Mouse (Mus musculus): ENCODE results near the gene Enox1. TPM values are rescaled to one million over a fixed set of nuclear protein-coding genes. Genes with fewer than 3 reads are reported as not detected.

Gene Enox1
- polyA plus RNA-seq, 1 experiment, result 0.28 TPM

GRCm38 (mm10) chr14:77639586-77639985 is 483.0 kb downstream of the Enox1 start:
- 60% methylated on average over 2 of the region's 2 CpGs for WGBS
- Histone ChIP-seq H3K4me3 (replicated peaks; ENCODE audit: extremely low read depth, low read depth, low read length) (no peak overlapping the region), H3K4me1 (ENCODE audit: control insufficient read depth, insufficient read depth, low read length) (no peaks in the 10 kb centered on the region)
- TF ChIP-seq POLR2A (IDR thresholded peaks at IDR 0.05; ENCODE audit: borderline replicate concordance, extremely low read depth, low read depth, low read length) (no peak), CTCF (IDR thresholded peaks at IDR 0.05; ENCODE audit: insufficient read depth, low read length) (no peak)
- DNase-seq, result no peak

DNA sequence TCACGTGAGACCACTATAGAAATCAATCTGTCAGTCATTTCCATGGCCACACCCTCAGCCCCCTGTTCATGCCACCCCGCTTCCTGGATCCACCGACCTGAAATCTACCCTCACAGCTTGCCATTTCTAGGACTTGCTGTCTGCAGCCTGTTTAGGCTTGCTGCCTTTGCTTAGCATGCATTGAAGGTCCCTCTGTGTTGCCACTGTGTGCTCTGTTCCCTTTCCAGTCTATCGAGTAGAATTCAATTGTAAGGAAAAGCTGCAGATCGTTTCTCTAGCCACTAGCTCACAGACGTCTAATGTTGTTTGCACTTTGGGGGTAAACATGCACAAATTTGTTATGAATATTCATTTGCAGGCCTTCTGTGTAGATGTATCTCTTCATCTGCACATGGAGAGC is 485.8 kb downstream of the Enox1 start:
- DNase-seq, result no peak
- 82% methylated on average over 6 of the region's 6 CpGs for WGBS

DNA sequence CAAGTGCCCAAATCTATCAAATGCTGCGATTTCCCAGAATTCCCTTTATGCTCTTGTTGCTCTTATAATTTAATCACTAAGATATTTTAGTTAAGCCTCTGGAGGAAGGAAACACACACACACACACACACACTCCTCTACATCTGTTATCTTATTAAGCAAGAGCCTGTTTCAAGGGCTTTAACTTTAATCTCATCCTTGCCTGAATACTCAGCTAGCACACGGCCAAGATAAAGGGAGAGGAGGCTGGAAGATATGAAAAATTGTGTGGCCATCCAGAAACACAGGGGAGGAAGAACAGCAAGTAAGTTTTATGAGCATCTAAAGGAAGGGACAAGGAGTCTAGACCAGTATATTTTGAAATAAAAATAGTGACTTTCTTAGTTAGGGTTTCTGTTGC is 489.6 kb downstream of the Enox1 start:
- no peak for DNase-seq
- Histone ChIP-seq H3K4me3 (replicated peaks; ENCODE audit: extremely low read depth, low read depth, low read length) (no peak overlapping the region), H3K4me1 (ENCODE audit: control insufficient read depth, insufficient read depth, low read length) (no peaks in the 10 kb centered on the region)
- TF ChIP-seq CTCF (IDR thresholded peaks at IDR 0.05; ENCODE audit: insufficient read depth, low read length) (no peak), POLR2A (IDR thresholded peaks at IDR 0.05; ENCODE audit: borderline replicate concordance, extremely low read depth, low read depth, low read length) (no peak)
- WGBS, result 62% methylated on average over 2 of the region's 2 CpGs

More for the DNA sequence above, 485.8 kb downstream of the Enox1 start:
- H3K4me3 ChIP-seq (replicated peaks; ENCODE audit: extremely low read depth, low read depth, low read length), result no peak overlapping the region
- H3K4me1 ChIP-seq (ENCODE audit: control insufficient read depth, insufficient read depth, low read length), result no peaks in the 10 kb centered on the region
- TF ChIP-seq POLR2A (IDR thresholded peaks at IDR 0.05; ENCODE audit: borderline replicate concordance, extremely low read depth, low read depth, low read length) (no peak), CTCF (IDR thresholded peaks at IDR 0.05; ENCODE audit: insufficient read depth, low read length) (no peak)

- Histone ChIP-seq H3K4me3 (replicated peaks; ENCODE audit: extremely low read depth, low read depth, low read length) (no peak overlapping the region), H3K4me1 (ENCODE audit: control insufficient read depth, insufficient read depth, low read length) (no peaks in the 10 kb centered on the region)
- WGBS, result 92% methylated on average over 6 of the region's 6 CpGs
- TF ChIP-seq CTCF (IDR thresholded peaks at IDR 0.05; ENCODE audit: insufficient read depth, low read length) (no peak), POLR2A (IDR thresholded peaks at IDR 0.05; ENCODE audit: borderline replicate concordance, extremely low read depth, low read depth, low read length) (no peak)
- DNase-seq, result no peak
These were observed 490.5 kb downstream of the Enox1 start for GRCm38 (mm10) chr14:77647017-77647416.

- DNase-seq, result no peak
- no peak overlapping the region for H3K4me3 ChIP-seq (replicated peaks; ENCODE audit: extremely low read depth, low read depth, low read length)
- TF ChIP-seq CTCF (IDR thresholded peaks at IDR 0.05; ENCODE audit: insufficient read depth, low read length) (no peak), POLR2A (IDR thresholded peaks at IDR 0.05; ENCODE audit: borderline replicate concordance, extremely low read depth, low read depth, low read length) (no peak)
- 93% methylated on average over 8 of the region's 8 CpGs for WGBS
- no peaks in the 10 kb centered on the region for H3K4me1 ChIP-seq (ENCODE audit: control insufficient read depth, insufficient read depth, low read length)
These were observed 491.7 kb downstream of the Enox1 start for GRCm38 (mm10) chr14:77648305-77648704.

- DNase-seq, result no peak
- Histone ChIP-seq H3K4me3 (replicated peaks; ENCODE audit: extremely low read depth, low read depth, low read length) (no peak overlapping the region), H3K4me1 (ENCODE audit: control insufficient read depth, insufficient read depth, low read length) (no peaks in the 10 kb centered on the region)
- TF ChIP-seq POLR2A (IDR thresholded peaks at IDR 0.05; ENCODE audit: borderline replicate concordance, extremely low read depth, low read depth, low read length), result no peak
- no peak for TF ChIP-seq CTCF (IDR thresholded peaks at IDR 0.05; ENCODE audit: insufficient read depth, low read length)
- 92% methylated on average over 4 of the region's 4 CpGs for WGBS
These were observed 502.2 kb downstream of the Enox1 start for GRCm38 (mm10) chr14:77658739-77659138.

DNA sequence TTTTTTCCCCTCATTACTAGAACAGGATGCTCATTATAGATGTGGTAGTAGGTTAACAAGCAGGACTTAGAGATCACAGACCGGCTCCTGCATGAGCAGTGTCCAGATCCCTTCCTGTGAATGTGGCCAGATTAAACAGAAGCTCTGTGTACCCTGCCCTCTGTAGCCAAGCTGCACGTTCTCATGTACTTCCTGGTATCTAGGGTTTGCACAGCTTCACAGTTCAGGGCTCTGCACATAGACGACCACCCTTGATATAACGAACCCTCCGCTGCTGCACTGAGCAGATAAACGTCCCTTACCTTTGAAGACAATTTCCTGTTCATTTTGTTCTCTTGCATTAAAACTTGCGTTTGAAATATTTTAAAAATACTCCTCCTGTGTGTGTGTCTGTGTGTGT is 505.7 kb downstream of the Enox1 start:
- TF ChIP-seq POLR2A (IDR thresholded peaks at IDR 0.05; ENCODE audit: borderline replicate concordance, extremely low read depth, low read depth, low read length) (no peak), CTCF (IDR thresholded peaks at IDR 0.05; ENCODE audit: insufficient read depth, low read length) (no peak)
- 48% methylated on average over 7 of the region's 7 CpGs for WGBS
- DNase-seq, result no peak
- H3K4me1 ChIP-seq (ENCODE audit: control insufficient read depth, insufficient read depth, low read length), result no peaks in the 10 kb centered on the region
- H3K4me3 ChIP-seq (replicated peaks; ENCODE audit: extremely low read depth, low read depth, low read length), result no peak overlapping the region

DNA sequence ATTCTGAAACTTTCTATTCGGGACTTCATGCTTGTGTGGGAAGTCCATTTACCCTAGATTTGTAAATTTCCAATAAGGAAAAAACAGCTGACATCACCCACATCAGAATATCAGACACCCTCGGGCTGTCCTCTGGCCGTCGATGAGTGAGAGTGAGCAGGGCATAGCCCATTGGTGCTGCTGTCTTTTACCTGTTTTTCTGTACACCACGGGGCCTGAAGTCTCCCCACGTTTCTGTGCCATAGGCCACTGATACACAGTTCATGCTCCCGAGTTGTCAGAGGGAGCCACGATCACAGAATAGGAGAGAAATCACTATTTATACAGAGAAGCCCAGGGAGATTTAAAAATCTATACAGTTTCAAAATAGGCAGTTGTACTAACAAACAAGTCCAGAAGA is 506.4 kb downstream of the Enox1 start:
- 70% methylated on average over 8 of the region's 8 CpGs for WGBS
- DNase-seq, result no peak
- Histone ChIP-seq H3K4me1 (ENCODE audit: control insufficient read depth, insufficient read depth, low read length) (no peaks in the 10 kb centered on the region), H3K4me3 (replicated peaks; ENCODE audit: extremely low read depth, low read depth, low read length) (no peak overlapping the region)
- TF ChIP-seq CTCF (IDR thresholded peaks at IDR 0.05; ENCODE audit: insufficient read depth, low read length), result no peak
- no peak for TF ChIP-seq POLR2A (IDR thresholded peaks at IDR 0.05; ENCODE audit: borderline replicate concordance, extremely low read depth, low read depth, low read length)

- no peak for DNase-seq
These were observed 511.5 kb downstream of the Enox1 start for GRCm38 (mm10) chr14:77668096-77668495.

GRCm38 (mm10) chr14:77669494-77669893 is 512.9 kb downstream of the Enox1 start:
- TF ChIP-seq POLR2A (IDR thresholded peaks at IDR 0.05; ENCODE audit: borderline replicate concordance, extremely low read depth, low read depth, low read length) (no peak), CTCF (IDR thresholded peaks at IDR 0.05; ENCODE audit: insufficient read depth, low read length) (no peak)
- WGBS, result 87% methylated on average over 7 of the region's 7 CpGs

More at GRCm38 (mm10) chr14:77668096-77668495, 511.5 kb downstream of the Enox1 start:
- Histone ChIP-seq H3K4me1 (ENCODE audit: control insufficient read depth, insufficient read depth, low read length) (no peaks in the 10 kb centered on the region), H3K4me3 (replicated peaks; ENCODE audit: extremely low read depth, low read depth, low read length) (no peak overlapping the region)
- TF ChIP-seq POLR2A (IDR thresholded peaks at IDR 0.05; ENCODE audit: borderline replicate concordance, extremely low read depth, low read depth, low read length), result no peak
- TF ChIP-seq CTCF (IDR thresholded peaks at IDR 0.05; ENCODE audit: insufficient read depth, low read length), result no peak
- 62% methylated on average over 3 of the region's 3 CpGs for WGBS

More at GRCm38 (mm10) chr14:77669494-77669893, 512.9 kb downstream of the Enox1 start:
- H3K4me1 ChIP-seq (ENCODE audit: control insufficient read depth, insufficient read depth, low read length), result no peaks in the 10 kb centered on the region
- no peak overlapping the region for H3K4me3 ChIP-seq (replicated peaks; ENCODE audit: extremely low read depth, low read depth, low read length)
- DNase-seq, result no peak
